Mouse (Mus musculus): ENCODE measurements around the gene Abraxas1. TPM values are rescaled to one million over a fixed set of nuclear protein-coding genes. Genes with fewer than 3 reads are reported as not detected.

Gene Abraxas1
- polyA plus RNA-seq, 1 experiment, result 6.3 TPM

GRCm38 (mm10) chr5:100835862-100836538 lies 15.2 kb upstream of the Abraxas1 start:
- Histone ChIP-seq H3K4me3 (replicated peaks; ENCODE audit: control insufficient read depth, low read depth, low read length) (no peak overlapping the region), H3K4me1 (ENCODE audit: control insufficient read depth, insufficient read depth, low read length) (no peaks in the 10 kb centered on the region), H3K27ac (ENCODE audit: control insufficient read depth, insufficient read depth, low read depth, low read length, poor library complexity) (no peak overlapping the region)
- 60% methylated on average over 9 of the region's 9 CpGs for WGBS
- TF ChIP-seq CTCF (IDR thresholded peaks at IDR 0.05; ENCODE audit: control insufficient read depth, insufficient read depth, low read length) (no peak), POLR2A (IDR thresholded peaks at IDR 0.05; ENCODE audit: borderline replicate concordance, control insufficient read depth, low read depth, low read length) (no peak)

- no peak overlapping the region for H3K27ac ChIP-seq (ENCODE audit: control insufficient read depth, insufficient read depth, low read depth, low read length, poor library complexity)
- H3K4me1 ChIP-seq (ENCODE audit: control insufficient read depth, insufficient read depth, low read length), result no peaks in the 10 kb centered on the region
- TF ChIP-seq POLR2A (IDR thresholded peaks at IDR 0.05; ENCODE audit: borderline replicate concordance, control insufficient read depth, low read depth, low read length) (no peak), CTCF (IDR thresholded peaks at IDR 0.05; ENCODE audit: control insufficient read depth, insufficient read depth, low read length) (no peak)
- H3K4me3 ChIP-seq (replicated peaks; ENCODE audit: control insufficient read depth, low read depth, low read length), result no peak overlapping the region
- WGBS, result 79% methylated on average over 2 of the region's 2 CpGs
These were observed 13.1 kb upstream of the Abraxas1 start for GRCm38 (mm10) chr5:100833841-100834240.

- no peak overlapping the region for H3K27ac ChIP-seq (ENCODE audit: control insufficient read depth, insufficient read depth, low read depth, low read length, poor library complexity)
- no peaks in the 10 kb centered on the region for H3K4me1 ChIP-seq (ENCODE audit: control insufficient read depth, insufficient read depth, low read length)
- TF ChIP-seq CTCF (IDR thresholded peaks at IDR 0.05; ENCODE audit: control insufficient read depth, insufficient read depth, low read length), result no peak
- no peak for TF ChIP-seq POLR2A (IDR thresholded peaks at IDR 0.05; ENCODE audit: borderline replicate concordance, control insufficient read depth, low read depth, low read length)
- WGBS, result 84% methylated on average over 3 of the region's 3 CpGs
- no peak overlapping the region for H3K4me3 ChIP-seq (replicated peaks; ENCODE audit: control insufficient read depth, low read depth, low read length)
These were observed 11.9 kb upstream of the Abraxas1 start for GRCm38 (mm10) chr5:100832680-100833079.

GRCm38 (mm10) chr5:100828701-100829100 lies 7.9 kb upstream of the Abraxas1 start:
- Histone ChIP-seq H3K4me1 (ENCODE audit: control insufficient read depth, insufficient read depth, low read length) (no peaks in the 10 kb centered on the region), H3K4me3 (replicated peaks; ENCODE audit: control insufficient read depth, low read depth, low read length) (no peak overlapping the region), H3K27ac (ENCODE audit: control insufficient read depth, insufficient read depth, low read depth, low read length, poor library complexity) (no peak overlapping the region)
- 71% methylated on average over 3 of the region's 3 CpGs for WGBS
- TF ChIP-seq POLR2A (IDR thresholded peaks at IDR 0.05; ENCODE audit: borderline replicate concordance, control insufficient read depth, low read depth, low read length), result no peak

- H3K4me1 ChIP-seq (ENCODE audit: control insufficient read depth, insufficient read depth, low read length), result no peaks in the 10 kb centered on the region
- no peak overlapping the region for H3K27ac ChIP-seq (ENCODE audit: control insufficient read depth, insufficient read depth, low read depth, low read length, poor library complexity)
- no peak overlapping the region for H3K4me3 ChIP-seq (replicated peaks; ENCODE audit: control insufficient read depth, low read depth, low read length)
- TF ChIP-seq CTCF (IDR thresholded peaks at IDR 0.05; ENCODE audit: control insufficient read depth, insufficient read depth, low read length) (no peak), POLR2A (IDR thresholded peaks at IDR 0.05; ENCODE audit: borderline replicate concordance, control insufficient read depth, low read depth, low read length) (no peak)
- 72% methylated on average over 7 of the region's 7 CpGs for WGBS
These were observed 5.8 kb upstream of the Abraxas1 start for GRCm38 (mm10) chr5:100826531-100826930.

- Histone ChIP-seq H3K4me3 (replicated peaks; ENCODE audit: control insufficient read depth, low read depth, low read length) (no peak overlapping the region), H3K4me1 (ENCODE audit: control insufficient read depth, insufficient read depth, low read length) (no peaks in the 10 kb centered on the region), H3K27ac (ENCODE audit: control insufficient read depth, insufficient read depth, low read depth, low read length, poor library complexity) (no peak overlapping the region)
- 13% methylated on average over 2 of the region's 2 CpGs for WGBS
- TF ChIP-seq POLR2A (IDR thresholded peaks at IDR 0.05; ENCODE audit: borderline replicate concordance, control insufficient read depth, low read depth, low read length) (no peak), CTCF (IDR thresholded peaks at IDR 0.05; ENCODE audit: control insufficient read depth, insufficient read depth, low read length) (peak; percentile 35; the same call in 1 of the 2 replicates)
These were observed 5.2 kb upstream of the Abraxas1 start for GRCm38 (mm10) chr5:100825975-100826374.

- TF ChIP-seq POLR2A (IDR thresholded peaks at IDR 0.05; ENCODE audit: borderline replicate concordance, control insufficient read depth, low read depth, low read length), result no peak
- TF ChIP-seq CTCF (IDR thresholded peaks at IDR 0.05; ENCODE audit: control insufficient read depth, insufficient read depth, low read length), result no peak
- H3K27ac ChIP-seq (ENCODE audit: control insufficient read depth, insufficient read depth, low read depth, low read length, poor library complexity), result no peak overlapping the region
- WGBS, result 59% methylated on average over 7 of the region's 7 CpGs
- no peak overlapping the region for H3K4me3 ChIP-seq (replicated peaks; ENCODE audit: control insufficient read depth, low read depth, low read length)
- H3K4me1 ChIP-seq (ENCODE audit: control insufficient read depth, insufficient read depth, low read length), result no peaks in the 10 kb centered on the region
These were observed 2.1 kb upstream of the Abraxas1 start for GRCm38 (mm10) chr5:100822826-100823225.

GRCm38 (mm10) chr5:100821375-100821774 lies 610 bp upstream of the Abraxas1 start:
- Histone ChIP-seq H3K27ac (ENCODE audit: control insufficient read depth, insufficient read depth, low read depth, low read length, poor library complexity) (no peak overlapping the region), H3K4me1 (ENCODE audit: control insufficient read depth, insufficient read depth, low read length) (no peaks in the 10 kb centered on the region), H3K4me3 (replicated peaks; ENCODE audit: control insufficient read depth, low read depth, low read length) (no peak overlapping the region)
- 47% methylated on average over 8 of the region's 8 CpGs for WGBS
- TF ChIP-seq POLR2A (IDR thresholded peaks at IDR 0.05; ENCODE audit: borderline replicate concordance, control insufficient read depth, low read depth, low read length), result no peak
- TF ChIP-seq CTCF (IDR thresholded peaks at IDR 0.05; ENCODE audit: control insufficient read depth, insufficient read depth, low read length), result no peak

All from bone marrow, adult 2 months (tissue).